Mouse (Mus musculus): ENCODE data around the gene Inf2.
A peak's percentile ranks its signal among the peaks of the same experiment; 100 is the strongest.

Gene Inf2

DNA sequence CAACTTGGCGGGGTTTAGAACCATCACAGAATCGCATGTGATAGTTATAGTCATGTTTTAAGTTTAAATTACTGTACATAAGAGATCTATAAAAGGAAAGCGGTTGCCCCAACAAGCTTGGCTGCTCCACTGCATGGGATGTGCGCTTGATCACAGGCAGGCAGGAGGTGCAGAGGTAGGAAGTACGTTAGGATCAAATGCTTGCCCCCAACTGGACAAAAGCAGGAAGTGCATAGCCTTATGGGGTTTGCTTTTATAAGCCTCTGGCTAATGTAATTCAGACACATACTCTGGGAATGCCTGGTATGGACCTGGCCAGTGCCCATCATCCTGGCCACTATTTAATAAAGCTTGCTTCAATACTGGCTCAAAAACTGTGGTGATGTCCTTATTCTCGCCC lies 17.5 kb upstream of the Inf2 start:
- DNase-seq, result no peak

- DNase-seq, result no peak
Measured at GRCm38 (mm10) chr12:112575274-112575986, 13.2 kb upstream of the Inf2 start.

GRCm38 (mm10) chr12:112576341-112576740 lies 12.2 kb upstream of the Inf2 start:
- no peak for DNase-seq

DNA sequence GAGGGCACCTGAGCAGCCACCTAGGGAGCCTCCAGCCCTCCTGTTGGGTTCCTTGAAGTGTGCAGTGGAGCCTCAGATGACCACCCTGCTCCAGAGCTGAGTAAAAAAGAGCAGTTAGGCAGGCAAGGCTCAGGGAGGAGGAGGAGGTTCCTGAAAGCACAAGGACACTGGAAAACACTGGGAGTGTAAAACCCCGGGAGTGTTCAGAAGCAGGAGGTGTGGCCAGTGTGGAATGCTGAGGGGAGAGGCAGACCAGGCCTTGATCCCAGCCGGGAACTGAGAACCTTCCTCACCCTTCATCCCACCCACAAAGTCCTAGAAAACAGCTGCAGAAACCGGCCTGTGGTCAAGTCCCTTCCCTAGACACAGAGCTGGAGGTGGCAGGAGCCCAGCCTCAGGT lies 11.8 kb upstream of the Inf2 start:
- no peak for DNase-seq

DNA sequence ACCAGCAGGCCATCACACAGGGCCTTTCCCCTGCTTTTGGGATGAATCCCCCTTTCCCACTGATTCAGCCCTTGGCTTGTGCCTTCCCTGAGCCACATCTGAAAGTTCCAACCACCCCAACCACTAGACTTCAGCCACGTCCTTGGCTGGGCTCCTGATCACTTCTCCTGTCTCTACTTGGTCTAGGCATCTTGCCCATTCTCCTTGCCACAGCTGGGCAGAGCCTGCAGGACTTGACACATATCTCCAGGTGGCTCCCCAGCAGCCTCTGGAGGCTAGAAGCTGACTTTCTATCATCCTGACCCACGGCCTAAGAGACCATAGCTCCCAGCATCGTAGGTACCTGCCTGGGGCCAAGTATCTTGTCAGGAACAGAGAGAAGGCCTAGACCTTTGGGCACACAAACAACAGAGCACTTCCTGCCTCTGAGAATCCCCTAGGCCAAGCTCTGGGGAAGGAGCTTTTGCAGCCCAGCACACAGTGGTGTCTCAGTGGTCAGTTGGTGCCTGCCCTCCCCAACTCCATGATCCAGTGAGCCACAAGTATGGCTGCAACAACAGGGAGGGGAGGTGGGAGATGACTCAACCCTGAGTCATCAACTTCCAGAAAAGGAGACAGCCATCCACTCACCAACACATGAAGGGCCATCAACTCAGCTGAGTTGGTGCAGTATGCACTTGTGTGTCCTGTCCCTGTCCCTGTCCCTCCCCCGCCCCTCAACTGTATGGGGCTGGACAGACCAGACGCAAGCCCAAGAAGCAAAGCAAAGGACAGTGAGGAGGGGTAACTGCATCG lies 10.1 kb upstream of the Inf2 start:
- no peak for DNase-seq

DNA sequence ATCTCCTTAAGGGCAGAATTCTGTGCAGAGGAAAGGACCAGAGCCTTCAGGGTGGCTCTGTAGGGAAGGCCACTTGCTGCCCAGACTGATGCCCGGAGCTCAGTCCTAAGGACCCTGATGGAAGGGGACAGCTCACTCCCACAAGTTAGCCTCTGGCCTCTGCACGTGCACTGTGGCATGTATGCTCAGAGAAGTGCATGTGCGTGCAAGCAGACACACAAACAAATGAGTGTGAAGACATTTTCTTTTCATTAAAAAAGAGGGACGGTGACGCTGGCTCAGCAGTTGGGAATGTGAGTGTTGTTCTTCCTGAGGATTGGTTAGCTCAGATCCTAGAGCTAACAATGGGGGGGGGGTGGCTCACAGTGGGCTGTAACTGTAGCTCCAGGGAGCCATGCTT lies 9.2 kb upstream of the Inf2 start:
- no peak for DNase-seq

- DNase-seq, result no peak
Measured at GRCm38 (mm10) chr12:112579926-112580325, 8.7 kb upstream of the Inf2 start.

GRCm38 (mm10) chr12:112581113-112581512 lies 7.5 kb upstream of the Inf2 start:
- no peak for DNase-seq

DNA sequence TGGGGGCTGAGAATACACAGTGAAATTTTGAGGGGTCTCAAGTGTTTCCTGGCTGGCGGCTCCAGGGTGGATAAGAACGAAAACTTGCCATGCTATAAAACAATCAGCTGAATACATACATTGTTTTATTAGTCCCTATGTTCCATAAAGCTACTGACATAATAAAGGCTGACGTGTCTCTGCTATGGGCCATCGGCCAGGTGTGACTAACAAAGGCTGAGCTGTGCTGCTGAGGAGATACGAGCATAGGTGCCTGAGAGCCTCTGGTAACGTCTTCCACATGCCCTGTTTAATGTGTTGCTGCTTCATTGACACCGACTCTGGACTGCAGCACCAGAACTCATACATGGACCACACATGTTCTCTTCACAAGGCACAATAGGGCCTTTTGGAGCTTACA lies 3.6 kb upstream of the Inf2 start:
- DNase-seq, result no peak

DNA sequence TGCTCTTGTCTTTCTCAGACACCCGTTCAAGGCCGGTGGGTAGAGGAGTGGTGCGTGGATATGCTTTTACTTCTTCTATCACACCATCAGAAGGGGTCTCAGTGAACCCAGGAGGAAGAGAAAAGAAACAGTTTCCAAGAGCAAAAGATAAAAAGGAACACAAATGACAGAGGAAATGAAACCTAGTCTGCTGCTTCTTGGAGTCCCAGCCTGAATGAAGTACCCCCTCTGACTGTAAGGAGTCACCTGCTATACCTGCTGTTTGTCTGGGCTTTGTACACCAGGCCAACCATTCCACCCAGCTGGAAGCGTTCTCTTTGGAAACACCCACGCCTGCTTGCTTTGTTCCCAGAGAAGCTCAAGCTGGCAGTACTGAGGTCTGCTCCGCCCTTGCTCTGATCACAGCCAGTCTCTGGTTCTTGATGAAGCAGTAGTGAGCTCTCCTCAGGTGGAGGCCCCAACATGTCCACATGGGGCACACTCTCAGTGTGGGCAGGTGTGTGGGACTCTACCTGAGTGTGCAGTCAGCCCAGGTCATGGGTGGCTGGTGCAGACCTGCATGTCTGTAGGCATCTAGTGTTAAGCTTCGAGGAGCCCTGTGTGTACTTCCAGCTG lies 2.6 kb upstream of the Inf2 start:
- no peak for DNase-seq

DNA sequence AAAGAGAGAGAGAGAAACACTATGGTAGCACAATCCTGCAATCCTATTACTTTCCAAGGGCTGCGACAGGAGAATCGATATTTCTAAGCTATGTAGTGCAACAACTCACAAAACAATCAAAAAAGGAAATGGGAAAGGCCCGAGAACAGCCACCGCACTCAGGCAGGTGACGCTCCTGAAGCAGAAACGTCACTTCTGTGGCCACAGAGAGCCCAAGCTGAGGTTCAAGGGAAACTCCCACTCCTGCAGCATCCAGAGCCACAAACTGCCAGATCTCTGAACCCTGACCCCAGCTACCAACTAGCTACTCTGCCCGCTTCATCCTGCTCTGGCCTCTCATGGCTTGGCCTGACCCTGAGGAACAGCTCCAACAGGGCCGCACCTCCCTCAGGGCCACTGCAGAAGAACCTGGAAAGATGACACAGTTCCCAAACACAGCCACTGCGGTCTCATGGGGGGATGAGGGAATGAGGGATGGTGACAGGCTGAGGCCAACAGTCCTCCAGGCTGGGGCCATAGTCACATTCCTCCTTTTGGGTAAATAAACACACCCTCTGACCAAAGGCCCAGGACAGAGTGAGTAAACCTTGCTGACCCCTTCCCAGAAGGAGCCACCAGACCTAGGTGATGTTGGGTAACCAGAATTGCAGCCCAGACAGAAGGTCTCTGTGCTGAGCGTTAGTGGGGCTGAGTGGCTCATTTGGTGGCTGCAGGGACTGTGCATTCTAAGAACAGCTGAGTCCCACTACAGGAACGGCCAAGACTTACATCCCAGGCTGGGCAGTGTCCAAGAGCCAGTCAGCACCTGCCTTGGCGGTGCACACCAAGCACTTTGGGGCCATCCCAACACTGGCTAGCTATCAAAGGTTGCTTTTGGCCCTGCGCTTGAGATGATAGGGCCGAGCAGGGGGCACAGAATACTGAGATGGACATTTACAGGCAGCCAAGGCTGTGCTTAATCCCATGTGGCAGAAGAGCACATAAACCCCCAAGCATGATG lies 1.2 kb upstream of the Inf2 start:
- DNase-seq, result no peak

GRCm38 (mm10) chr12:112589491-112590191 lies 1.1 kb downstream of the Inf2 start:
- DNase-seq, result no peak

DNA sequence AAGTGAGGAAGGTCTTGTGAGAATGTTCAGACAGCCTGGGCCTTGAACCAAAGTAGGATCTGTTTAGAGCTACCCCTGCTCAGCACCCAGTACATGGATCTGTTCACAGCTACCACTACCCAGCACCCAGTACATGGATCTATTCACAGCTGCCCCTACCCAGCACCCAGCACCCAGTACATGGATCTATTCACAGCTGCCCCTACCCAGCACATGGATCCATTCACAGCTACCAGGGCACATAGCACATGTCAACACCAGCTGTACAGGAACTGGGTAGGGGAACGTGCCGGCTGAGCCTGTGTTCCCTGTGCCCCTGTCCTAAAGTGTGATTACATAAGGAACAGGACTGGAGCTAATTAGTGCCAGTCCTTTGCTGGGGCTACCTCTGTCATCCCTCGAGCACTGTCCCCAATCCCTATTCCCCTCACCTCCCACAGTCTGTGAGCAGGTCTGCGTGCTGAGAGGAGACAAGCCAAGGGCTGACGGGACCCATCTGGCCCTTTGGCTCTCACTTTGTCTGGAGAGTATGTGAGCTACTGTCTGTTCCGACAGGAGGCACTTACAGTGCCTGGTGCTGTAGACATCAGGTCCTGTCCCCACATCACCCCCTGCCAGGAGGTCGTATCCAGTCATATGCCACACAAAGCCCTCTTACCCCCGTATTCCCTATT lies 2.1 kb downstream of the Inf2 start:
- no peak for DNase-seq

DNA sequence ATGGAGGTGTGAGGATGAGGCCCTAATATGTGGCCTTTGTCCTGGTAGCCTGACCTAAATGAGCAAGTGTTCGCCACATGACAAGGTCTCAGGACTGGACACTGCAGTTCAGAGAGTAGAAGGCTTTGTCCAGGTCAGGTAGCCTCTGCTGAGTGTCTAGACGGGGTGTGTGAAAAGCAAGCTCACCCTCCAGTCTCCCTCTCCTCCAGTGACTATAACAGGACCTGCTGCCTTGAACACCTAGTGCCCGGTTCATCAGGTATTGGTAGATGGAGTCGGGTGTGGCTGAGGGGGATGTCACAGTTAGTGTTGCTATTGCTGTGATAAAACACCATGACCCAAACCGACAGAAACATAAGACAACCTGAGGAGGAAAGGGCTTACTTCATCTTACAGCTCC lies 2.7 kb downstream of the Inf2 start:
- DNase-seq, result no peak

DNA sequence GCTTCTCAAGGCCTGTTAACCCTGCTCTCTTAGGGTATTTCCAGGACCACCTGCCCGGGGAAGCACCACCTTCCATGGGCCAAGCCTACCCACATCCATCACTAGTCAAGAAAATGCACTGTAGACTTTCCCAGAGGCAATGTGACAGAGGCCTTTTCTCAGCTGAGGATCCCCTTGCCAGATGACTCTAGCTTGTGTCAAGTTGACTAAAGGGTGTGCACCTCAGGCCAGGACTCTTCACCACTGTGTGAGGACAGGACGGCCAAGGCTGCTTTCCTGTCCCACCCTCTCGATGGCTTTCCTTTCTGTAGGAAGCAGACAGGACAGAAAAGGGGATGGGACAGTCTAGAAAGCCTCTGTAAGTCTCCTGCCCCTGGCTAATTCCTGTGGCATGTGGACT lies 3.1 kb downstream of the Inf2 start:
- DNase-seq, result no peak

GRCm38 (mm10) chr12:112592985-112593734 lies 4.6 kb downstream of the Inf2 start:
- peak; percentile 28 for DNase-seq

DNA sequence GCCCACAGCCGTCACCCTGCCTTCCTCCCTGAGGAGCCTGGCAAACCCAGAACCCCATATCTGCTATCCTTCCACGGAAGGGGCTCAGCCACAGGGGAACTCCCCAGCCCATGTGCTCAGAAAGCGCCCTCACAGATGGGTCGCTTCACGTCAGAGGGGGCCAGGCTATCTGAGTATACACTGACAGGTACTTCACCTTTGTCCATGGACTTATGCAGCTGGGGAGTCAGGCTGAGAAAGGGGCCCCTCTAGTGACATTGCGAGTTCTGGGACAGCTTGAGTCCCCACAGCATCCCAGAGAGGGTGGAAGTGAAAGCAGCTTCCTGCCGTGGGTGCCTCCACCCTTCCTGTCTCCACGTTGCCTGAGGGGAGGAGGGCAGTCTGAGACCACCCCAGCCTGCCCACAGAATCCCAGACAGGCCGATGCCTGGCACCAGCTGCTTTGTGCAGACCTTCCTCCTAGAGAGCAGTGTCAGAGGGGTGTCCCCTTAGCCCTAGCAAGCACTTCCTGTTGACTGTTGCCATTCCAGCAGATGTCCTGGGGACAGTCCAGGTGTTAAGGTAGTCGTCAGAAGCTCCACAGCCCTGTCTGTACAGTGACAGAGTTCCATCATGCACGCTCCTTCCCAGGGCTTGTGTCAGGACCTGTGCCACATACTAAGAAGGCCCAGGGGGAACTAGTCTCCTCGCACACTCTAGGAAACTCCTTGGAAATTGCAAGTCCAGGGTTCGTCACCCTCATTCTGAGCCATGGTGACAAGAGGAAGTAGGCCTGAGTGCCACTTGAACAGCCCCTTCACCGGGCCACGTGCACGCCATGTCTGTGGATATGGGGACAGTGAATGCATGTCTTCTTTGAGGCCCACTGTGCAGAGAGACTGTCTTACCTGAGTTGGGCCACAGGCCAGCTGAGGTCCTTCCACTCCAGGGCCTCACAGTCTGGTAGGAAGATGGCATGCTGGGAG lies 5.6 kb downstream of the Inf2 start:
- DNase-seq, result no peak

GRCm38 (mm10) chr12:112594989-112595388 lies 6.4 kb downstream of the Inf2 start:
- DNase-seq, result no peak

- DNase-seq, result no peak
Measured at GRCm38 (mm10) chr12:112595626-112596025, 7.0 kb downstream of the Inf2 start.

DNA sequence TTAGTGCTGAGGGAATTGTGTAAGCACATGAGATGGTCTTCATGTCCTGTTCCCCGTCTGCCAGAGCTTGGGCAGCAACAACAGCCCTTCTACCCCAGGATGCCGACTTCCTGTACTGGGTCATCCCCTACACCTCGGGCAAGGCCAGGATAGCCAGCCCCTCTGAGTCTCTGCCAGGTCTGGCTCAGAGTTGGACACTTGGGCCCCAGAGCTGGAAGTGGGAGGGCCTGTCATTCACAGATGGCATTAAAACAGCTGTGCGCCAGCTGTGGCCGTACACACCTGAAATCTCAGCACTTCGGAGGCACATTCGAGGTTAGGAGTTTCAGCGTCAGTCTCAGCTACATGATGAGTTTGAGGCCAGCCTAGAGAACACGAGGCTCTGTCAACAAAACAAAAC lies 7.9 kb downstream of the Inf2 start:
- no peak for DNase-seq

Measured in kidney, adult 9 months (tissue).